Mouse (Mus musculus) layer of hippocampus, adult 9-11 months (tissue): ENCODE results near the gene Decr2.
A peak's percentile ranks its signal among the peaks of the same experiment; 100 is the strongest.
"Not testable (repeated sequence)": the region's sequence is repeated elsewhere in the genome, so short reads cannot be mapped to it uniquely, and the experiment has no call there.

Experiments
- DNase-seq: peaks from one replicate; pipeline ENCODE4 v3.0.0; 2022

Decr2 gene

DNA sequence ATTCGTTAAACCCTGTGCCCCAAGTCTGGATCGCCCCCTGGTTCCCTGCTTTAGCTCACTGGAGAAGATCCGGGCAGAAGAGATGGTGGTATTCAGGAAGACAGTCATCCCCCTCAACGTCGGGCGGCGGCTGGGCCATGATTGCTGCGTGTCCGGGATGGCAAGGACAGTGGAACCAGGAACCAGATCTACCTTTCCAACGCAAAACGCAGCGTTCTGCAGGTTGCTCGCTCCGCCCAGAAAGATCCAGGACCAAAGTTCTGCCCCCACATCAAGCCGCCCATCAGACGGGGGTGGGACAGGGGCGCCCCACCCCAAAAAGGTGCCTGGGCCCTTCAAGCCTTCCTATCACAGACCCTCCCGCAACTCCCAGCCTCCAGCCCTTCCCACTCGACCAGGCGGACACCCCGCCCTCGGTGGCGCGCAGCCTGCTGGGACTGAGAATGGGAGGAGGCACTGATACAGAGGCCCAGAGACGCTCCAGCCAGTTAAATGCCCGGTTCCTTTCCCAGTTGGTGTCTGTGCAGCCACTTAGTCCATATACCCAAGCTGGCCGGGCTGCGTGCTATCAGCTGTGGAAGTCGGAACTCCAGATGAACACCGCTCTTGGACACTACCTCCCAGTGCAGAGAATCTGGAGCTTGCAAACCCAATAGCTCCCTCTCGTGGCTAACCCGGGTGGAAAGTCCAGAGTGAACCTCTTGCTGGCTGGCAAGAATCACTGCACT lies at the start of gene Decr2:
Decr2 (minus strand) TSS at position 433 of the 728 bp plus-strand sequence.
- peak; percentile 91 for DNase-seq

DNA sequence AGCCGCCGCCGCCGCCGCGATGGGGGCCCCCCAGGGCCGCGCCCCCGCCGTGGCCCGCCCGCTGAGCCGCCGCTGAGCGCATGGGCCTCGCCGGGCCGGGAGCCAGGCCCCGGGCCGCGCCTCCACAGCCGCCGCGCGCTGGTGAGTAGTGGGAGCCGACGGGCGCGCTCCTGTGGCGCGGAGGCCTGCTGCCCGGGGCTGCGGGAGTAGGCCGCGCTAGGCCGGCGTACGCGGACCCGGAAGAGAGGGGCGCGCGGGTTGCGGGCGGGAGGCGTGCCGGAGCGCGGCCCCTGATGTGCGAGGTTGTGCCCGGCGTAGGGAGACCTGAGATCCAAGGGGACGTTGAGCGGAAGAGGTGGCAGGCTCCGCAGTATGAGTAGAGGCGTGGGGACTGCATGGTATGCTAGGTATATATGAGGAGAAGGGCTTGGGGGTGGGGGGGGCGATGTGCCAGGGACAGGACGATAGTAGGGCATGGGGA lies 48.8 kb upstream of the Decr2 start:
- DNase-seq = peak; percentile 37

DNA sequence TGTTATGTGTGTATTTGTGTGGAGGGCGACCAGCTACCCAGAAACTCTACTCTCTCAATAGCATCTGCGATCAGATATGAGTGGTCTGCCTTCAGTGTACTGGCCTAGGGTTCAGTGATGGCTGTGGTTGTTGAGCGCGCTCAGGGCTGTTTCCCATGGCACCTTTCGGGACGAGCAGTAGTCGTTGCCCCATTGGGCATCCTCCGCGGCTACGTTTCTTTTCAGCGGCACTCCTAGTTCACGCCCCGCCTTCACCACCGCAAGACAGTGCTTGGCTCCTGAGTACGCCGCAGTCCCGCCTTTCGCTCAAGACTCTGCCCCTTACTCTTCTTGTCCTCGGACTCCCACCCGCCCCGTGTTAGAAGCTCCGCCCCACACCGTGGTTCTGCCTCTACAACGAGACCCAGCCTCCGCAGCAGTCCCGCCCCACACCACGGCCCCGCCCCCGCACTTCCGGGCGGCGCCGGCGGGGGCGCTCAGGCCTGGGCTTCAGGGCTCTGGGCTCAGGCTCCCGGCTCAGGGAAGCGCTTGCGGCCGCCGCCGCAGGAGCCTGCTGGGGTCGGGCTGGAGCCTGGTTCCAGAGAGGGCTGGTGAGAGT lies 48.2 kb upstream of the Decr2 start, which contains the start of gene Axin1:
Axin1 (plus strand) TSS at position 450 of the 598 bp plus-strand sequence.
- peak; percentile 97 for DNase-seq

DNA sequence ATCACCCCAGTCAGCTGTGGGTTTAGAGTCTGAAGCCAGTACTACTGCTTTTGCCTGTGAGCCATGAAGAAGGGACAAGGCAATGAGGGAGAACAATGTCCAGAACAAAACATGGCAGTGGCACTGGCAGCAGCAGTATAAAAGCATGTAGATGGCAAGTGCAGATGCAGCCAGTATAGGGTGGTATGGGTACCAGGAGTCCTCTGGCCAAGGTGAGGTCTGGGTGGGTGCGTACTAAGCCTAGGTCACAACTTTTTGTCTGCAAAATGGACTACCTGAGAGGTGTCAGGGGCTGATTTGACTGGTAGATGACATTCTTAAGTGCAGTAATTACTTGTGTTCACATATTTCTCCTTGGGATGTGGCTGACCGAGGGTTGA lies 47.6 kb upstream of the Decr2 start:
- DNase-seq = no peak

DNA sequence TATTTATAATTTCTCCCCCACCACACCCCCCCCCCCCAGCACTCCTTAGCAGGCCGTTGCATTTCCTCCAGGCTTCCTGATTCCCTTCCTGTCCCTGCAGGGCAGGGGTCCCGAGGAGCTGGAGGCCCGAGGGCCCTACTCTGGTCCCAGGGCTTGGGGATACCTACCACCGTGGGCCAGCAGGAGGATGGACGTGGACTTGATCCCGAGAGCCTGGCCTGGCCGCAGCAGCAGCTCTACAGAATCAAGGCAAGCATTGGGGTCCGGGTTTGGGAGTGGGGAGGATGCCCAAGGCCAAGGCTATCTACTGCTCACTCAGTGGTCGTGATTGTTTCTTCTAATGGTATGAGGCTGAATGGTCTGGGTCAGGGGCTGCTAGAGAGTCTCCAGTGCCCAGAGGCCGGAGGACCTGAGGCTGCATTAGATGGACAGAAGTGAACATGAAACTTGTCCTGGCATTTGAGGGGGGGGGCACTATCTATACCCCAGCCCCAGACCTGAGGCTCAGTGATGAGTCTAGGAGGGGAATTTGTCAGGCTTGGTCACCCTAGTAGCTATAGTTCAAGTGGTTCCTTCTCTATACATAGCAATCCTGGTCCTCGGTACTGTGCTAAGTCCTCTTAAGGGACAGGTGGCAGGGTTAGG lies 47.1 kb upstream of the Decr2 start:
- DNase-seq = no peak

DNA sequence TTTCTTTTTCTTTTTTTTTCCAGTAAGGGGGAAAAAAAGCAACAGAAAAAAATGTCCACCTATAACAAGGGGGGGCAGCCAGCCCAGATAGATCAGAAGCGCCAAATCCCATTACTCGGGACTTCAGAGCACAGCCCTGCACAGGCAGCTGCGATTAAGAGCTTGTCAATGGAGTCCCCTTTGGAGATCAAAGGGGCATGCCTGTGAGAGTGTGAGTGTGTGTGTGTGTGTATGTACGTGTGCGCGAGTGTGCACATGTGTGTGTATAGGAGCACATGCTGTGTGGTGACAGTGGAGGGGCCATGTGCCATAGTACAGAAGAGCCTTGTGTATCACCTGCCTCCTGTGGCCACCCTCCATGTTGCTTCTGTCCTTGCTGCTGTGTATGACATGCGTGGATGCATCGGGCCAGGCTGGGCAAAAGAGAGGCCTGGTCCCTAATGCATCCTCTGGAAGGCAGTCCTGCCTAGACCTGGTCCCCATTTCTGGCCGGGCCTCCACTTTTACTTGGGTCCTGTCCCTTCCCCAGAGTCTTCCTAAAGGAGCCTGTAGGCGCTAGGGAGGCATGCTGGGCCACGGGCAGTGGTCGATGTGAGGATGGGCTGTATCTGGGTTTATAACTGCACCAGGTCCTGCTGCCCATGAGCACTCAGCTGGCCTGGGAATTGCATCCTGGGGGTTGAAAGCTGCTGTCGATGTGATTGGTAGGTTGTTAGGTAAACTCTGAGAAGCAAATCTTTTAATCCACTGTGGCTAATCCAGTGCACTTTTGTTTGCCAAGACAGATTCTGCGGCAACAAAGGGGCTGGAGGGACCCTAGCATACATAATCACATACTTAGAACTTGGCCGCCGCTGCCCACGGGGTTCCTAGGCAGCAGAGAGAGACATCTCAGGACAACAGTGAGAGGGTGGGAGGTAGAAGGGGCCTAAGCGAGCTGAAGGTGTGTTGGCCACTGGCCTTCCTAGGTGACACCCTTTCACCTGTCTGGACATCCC lies 42.0 kb upstream of the Decr2 start:
- DNase-seq = no peak

DNA sequence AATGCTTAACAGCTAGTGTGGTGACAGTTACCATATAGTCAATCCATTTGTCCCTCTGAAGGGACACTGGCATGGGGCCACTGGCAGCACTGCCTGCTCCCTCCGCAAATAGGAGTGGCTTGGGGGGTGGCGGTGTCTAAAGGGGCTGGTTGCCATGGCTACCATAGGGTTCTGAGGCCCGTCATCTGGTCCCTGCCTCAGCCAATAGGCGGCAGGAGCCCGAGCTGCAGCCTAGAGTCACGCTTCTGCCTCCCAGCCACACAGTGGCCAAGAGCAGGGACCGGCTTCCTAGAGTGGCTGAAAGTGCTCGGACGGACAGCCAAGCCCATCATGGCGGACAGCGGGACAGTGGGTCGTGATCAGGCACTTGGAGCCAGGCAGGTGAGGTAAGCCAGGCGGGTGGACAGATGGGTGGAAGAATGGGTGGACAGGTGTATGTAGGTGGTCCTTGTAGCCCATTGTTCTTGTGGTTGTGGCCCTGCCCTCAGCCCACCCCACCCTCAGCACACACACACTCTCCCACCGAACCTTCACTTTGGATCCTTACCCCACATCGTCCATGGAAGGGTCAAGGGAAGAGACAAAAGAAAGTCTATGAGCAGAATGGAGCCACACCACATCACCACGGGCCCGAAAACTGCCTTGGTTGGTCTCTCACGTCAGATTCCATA lies 41.1 kb upstream of the Decr2 start:
- no peak for DNase-seq

DNA sequence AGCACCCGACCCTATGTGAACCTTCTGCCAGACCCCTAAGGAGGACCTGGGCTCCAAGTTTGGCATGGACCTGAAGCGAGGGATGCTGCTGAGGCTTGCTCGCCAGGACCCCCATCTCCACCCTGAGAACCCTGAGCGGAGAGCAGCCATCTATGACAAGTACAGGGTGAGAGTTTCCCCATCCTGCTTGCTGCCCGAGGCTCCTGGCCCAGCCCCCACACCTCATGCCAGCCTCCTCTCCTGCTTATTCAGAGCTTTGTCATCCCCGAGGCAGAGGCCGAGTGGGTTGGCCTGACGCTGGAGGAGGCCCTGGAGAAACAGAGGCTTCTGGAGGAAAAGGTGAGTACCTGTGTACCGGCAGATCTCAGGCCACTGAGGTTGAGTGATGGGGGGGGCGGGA lies 35.1 kb upstream of the Decr2 start:
- no peak for DNase-seq

DNA sequence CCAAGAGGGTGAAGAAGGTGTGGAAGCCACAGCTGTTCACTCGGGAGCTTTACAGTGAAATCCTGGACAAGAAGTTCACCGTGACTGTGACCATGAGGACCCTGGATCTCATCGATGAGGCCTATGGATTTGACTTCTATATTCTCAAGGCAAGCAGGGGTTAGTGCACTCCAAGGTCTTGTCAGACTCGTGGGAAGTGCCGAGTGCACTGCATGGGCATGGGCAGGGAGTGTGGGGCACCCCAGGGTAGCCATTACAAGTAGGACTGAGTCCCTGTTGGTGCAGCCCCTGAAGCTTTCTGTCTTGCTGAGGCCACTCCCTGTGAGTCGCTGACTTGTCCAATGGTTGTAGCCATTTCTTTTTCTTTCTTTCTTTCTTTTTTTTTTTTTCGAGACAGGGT lies 34.4 kb upstream of the Decr2 start:
- no peak for DNase-seq

DNA sequence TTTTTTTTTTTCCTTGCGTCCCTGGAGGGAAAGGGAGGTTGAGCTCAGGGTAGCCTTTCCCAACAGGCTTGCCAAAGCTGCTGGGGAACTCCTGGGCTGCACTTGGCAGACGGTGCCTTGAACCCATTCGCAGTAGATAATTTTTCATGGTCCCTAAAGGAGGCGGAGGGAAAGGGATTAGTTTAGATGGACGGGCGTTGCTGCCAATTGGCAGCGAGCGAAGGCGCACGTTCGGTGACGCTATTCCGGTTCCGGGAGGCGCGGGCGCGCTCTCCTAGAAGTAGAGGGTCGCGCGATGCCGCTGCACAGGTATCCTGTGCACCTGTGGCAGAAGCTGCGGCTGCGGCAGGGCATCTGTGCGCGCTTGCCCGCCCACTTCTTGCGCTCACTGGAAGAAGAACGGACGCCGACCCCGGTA lies 33.1 kb upstream of the Decr2 start, which contains the start of gene Mrpl28:
Mrpl28 (plus strand) TSS at position 234 of the 418 bp plus-strand sequence.
- DNase-seq = peak; percentile 94

DNA sequence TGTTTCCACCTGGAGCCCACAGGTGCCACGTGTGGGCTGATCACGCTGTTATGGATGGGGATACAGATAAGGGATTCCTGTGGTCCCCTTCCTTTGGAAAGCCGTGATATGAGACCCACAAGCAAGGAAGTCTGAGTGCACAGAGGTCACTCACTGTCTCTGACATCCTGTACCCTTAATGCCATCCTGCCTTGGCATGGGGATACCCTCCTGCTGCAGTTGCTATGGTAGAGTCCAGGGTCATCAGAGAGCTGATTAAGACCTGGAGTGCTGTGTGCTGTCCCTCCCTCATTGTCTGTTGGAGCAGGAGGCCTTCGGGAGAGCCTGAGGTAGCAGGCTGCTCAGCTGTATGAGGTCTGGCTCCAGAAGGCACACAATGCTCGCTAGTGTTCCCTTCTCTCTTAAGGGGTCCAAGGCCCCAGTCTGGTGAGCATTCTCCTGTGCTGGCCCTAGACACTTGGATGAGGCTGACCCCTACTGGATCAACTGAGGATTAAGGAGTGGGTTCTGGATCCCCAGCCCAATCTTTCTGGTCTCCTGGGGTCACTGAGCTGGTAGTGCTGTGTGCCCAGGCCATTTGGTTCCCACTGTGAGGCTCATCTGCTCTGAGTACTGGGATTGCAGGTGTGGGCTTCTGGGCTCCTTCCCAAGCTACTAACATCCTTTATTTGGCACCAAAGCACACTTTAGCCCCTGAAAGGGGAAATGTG lies 32.4 kb upstream of the Decr2 start:
- no peak for DNase-seq

DNA sequence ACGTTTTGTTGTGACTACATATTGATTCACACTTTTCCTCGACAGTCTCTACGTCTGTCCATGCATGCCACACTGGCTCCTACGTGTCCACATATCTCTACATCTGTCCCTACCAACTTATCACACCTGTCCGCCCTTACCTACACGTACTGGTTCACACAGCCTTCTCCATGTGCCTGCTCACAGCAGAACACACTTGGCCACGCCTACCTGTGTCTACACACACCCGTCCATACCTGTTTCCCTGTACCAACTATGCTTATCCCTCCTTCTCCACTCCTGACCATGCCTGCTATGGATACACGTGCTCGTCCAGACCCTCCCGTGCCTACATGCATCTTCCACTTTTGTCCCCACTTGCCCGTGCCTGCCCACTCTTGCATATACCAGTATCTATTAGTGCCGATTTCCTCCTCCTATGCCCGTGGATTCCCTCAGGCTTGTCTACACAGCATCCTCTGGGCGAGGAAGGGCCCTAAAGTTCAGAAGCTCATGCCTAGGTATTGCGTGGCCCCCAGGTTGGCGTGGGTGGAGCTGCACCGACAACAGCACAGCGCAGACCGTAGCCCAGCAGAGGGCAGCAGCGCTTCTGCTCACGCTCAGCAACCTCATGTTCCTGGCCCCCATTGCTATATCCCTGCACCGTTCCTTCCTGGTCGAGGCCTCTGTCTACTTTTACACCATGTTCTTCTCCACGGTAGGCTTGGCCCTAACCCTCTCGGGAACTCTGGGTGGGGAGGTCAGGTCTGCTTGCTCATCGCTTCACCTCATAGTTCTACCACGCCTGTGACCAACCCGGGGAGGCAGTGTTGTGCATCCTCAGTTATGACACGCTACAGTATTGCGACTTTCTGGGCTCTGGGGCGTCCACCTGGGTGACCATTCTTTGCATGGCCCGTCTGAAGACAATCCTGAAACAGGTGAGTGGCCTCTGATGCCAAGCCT lies 29.9 kb upstream of the Decr2 start:
- DNase-seq = peak; percentile 67

DNA sequence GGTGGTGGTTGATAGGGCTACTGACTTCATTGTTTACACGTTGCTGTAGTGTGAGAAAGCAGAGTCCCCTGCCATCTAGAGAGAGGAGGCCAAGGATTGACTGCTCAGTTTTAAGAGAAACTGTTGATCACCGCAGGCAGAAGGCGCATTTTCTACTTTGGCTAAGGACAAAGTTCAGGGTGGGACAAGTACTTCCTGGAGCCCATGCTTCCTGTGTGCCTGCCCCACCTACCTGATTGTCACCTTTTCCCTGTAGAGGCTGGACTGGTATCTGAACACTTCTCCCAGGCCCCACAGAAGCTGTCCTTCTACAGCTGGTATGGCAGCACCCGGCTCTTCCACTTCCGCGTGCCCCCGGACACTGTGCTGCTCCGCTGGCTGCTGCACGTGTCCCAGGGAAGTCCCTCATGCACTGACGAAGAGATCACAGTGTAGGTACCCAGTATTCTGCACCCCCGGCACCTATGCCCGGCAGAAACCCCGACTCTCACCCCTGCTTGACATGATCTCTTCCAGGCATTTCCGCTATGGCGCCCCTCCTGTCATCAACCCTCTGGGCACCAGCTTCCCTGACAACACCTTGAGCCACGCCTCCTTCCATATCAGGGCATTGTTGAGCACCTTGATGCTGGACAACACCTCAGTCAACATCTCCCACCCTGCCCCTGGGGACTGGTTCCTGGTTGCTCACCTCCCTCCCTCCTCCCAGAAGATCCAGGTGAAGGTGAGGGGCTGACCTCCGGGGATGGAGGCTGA lies 26.5 kb upstream of the Decr2 start:
- no peak for DNase-seq

DNA sequence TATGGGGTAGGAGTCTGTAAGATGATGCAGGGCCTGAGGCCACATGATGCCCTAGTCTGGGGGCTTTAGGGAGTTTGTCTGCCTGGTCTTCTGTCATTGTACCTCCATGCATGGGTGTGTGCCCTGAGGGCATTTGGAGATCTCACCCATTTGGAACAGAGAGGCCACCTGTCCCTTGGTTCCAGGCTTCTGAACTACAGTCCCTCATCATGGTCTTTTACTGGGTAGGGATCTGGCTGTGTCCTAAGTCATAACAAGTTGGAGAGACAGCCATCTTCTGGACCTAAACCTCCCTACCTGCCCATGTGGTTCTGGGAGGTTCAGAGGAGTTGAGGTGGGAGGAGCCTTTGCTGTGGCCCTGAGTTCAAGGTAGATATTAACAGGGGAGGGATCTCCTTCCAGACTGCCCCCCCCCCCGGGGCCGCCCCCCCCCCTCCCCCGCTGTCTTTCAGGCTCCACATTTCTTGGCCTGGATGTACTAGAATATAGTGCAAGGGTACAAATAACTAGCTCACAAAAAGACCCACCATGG lies 25.9 kb upstream of the Decr2 start:
- DNase-seq = no peak

DNA sequence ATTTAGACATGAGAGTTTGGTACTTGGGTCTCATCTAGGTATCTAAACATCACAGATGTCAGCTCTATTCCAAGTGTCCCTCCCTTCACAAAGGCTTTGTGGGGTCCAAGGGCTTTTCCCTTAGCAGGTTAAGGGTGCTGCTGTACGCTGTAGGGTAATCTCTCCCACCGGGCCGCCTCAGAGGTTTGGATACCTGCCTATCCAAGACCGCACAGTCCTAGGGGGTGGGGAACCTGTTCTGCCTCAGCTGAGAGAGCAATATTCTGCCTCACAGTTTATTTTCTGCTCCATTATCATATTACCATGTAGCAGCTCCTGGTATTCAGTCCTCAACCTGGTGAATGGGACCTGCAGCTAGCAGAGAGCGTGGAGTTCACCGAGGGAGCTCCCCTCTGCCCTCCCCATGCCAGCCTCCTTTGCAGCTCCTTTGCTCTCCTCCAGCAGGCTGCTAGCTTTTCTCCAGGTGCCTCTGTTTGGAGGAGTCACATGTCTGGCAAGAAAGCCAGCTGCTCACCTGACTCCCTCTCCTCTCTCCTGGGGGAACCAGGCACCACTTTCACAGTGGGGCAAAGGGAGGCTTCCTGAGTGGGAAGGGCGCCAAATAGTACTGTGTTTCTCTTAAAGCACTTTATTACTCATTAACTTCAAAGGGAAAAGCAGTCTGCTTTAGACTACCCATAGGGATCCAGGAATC lies 25.2 kb upstream of the Decr2 start:
- no peak for DNase-seq

DNA sequence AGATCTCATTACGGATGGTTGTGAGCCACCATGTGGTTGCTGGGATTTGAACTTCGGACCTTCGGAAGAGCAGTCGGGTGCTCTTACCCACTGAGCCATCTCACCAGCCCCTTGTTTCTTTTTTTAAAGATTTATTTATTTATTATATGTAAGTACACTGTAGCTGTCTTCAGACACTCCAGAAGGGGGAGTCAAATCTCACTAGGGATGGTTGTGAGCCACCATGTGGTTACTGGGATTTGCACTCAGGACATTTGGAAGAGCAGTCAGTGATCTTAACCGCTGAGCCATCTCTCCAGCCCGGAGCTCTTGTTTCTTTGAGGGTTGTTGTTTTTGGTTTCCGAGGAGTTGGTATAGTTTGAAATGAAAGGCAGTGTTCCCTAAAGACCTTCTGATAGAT lies 24.3 kb upstream of the Decr2 start:
- DNase-seq = not testable (repeated sequence)

DNA sequence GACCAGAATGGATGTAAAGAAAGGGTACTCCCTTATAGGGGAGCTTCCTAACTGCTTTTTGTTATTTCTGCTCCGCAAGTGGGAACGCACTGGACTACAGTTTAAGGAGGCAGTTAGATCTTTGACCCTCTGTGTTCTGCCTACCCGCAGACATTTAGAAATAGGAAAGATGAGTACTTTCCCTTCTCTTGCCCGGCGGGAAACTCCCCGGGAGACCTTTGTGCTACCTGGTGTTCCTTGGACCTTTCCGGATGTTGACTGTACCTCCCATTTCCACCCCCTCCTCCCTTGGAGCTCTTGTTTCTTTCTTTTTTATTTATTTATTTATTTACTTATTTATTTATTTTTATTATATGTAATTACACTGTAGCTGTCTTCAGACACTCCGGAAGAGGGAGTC lies 23.9 kb upstream of the Decr2 start:
- no peak for DNase-seq

DNA sequence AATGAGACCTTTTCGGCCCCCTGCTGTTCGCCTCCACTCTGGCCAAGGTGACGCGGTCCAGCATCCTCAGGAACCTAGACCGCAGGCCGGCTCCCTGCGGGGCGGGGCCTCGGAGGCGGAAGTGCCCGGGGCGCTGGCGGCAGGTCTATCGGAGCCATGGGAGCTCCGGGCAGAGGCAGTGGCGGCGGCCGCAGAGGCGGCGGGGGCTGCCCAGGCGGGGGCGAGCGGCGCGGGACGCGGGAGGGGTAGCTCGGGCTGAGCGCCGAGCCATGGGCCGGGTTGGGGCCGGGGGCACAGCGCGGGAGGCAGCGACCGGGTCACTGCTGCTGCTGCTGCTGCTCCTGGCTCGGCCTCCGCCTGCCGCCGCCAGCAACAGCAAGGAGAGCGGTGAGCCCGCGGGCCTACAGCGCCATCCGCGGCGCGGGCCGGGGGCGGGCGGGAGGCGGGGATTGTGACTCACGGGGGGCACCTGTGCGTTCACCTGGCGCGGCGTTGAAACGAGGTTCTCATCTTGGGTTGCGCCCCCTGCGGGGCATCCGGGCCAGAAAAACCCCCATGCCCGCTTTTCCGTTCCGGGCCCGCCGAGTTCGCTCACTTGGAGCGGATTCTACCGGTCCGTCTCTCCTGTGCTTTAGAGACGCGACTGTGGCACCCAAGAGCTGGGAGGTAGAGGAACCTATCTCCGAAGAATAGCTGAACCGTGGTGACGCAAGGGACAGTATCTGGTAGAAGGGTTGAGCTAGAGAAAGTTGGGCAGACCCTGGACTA lies 23.2 kb upstream of the Decr2 start, which contains the start of gene Tmem8:
Tmem8 (plus strand) TSS at position 119 of the 768 bp plus-strand sequence.
- DNase-seq = peak; percentile 47
